Comparison of ENCODE assay signal across 27 mouse cellular contexts in genomic region chr16:50899151-50899550, GRCm38 (mm10).
"Had no signal": no experiment of that assay in that cellular context is flagged by ENCODE, and none has a peak within 500 bp of the region (broad histone marks: within the 10 kb centered on the region; RNA-seq: fewer than 3 reads in every experiment).

No protein-coding gene starts in this region.

- DNase-seq: gastrocnemius, postnatal 10 days; gastrocnemius, postnatal 25 days; heart, adult 18-20 months; heart, postnatal 10 days; heart, postnatal 4 days; kidney, adult 18-20 months; kidney, adult 8-10 months; kidney, postnatal 10 days; kidney, postnatal 25 days; kidney, postnatal 4 days; liver; liver, embryonic 13.5 days had no signal

- H3K36me3 ChIP-seq: heart, embryonic 10.5 days; heart, embryonic 12.5 days; hindbrain, embryonic 10.5 days; hindbrain, embryonic 12.5 days; intestine, embryonic 15.5 days; limb, embryonic 10.5 days; limb, embryonic 12.5 days; liver, embryonic 13.5 days; liver, embryonic 15.5 days had no signal

- ATAC-seq: hindbrain, embryonic 16.5 days; inflammation-experienced regulatory T-cells, adult 6 months; intestine, embryonic 15.5 days; intestine, postnatal 0 days had no signal

- H3K4me2 ChIP-seq: heart, embryonic 12.5 days; hindbrain, embryonic 12.5 days; hindbrain, embryonic 14.5 days; intestine, embryonic 15.5 days; limb, embryonic 12.5 days; liver, embryonic 11.5 days; liver, embryonic 13.5 days; liver, embryonic 15.5 days had no signal

- H3K9me3 ChIP-seq: heart, embryonic 10.5 days; heart, embryonic 12.5 days; hindbrain, embryonic 10.5 days; hindbrain, embryonic 12.5 days; intestine, embryonic 15.5 days; limb, embryonic 10.5 days; limb, embryonic 12.5 days; liver, embryonic 13.5 days; liver, embryonic 15.5 days had no signal

- H3K4me3 ChIP-seq: heart, embryonic 10.5 days; heart, embryonic 12.5 days; hindbrain, embryonic 10.5 days; hindbrain, embryonic 12.5 days; intestine, embryonic 15.5 days; layer of hippocampus, adult 2 months; left cerebral cortex, adult 2 months; limb, embryonic 10.5 days; limb, embryonic 12.5 days; liver, embryonic 13.5 days; liver, embryonic 15.5 days had no signal

- H3K9ac ChIP-seq: heart, embryonic 12.5 days; hindbrain, embryonic 12.5 days; hindbrain, embryonic 14.5 days; intestine, embryonic 15.5 days; limb, embryonic 12.5 days; liver, embryonic 13.5 days; liver, embryonic 15.5 days had no signal

- H3K4me1 ChIP-seq: heart, embryonic 10.5 days; heart, embryonic 12.5 days; hindbrain, embryonic 10.5 days; hindbrain, embryonic 12.5 days; intestine, embryonic 15.5 days; limb, embryonic 10.5 days; limb, embryonic 12.5 days; liver, embryonic 13.5 days; liver, embryonic 15.5 days had no signal

- H3K27me3 ChIP-seq: heart, embryonic 12.5 days; hindbrain, embryonic 12.5 days; intestine, embryonic 15.5 days; limb, embryonic 12.5 days; liver, embryonic 13.5 days; liver, embryonic 15.5 days had no signal

- H3K27ac ChIP-seq: heart, embryonic 10.5 days; hindbrain, embryonic 10.5 days; hindbrain, embryonic 12.5 days; hindbrain, embryonic 14.5 days; intestine, embryonic 15.5 days; layer of hippocampus, adult 2 months; left cerebral cortex, adult 2 months; limb, embryonic 10.5 days; limb, embryonic 12.5 days; liver, embryonic 13.5 days; liver, embryonic 15.5 days had no signal
